20 mouse cellular contexts compared by ENCODE assay signal in genomic region chr2:78010066-78010690, GRCm38 (mm10).
DNase-seq lines count a peak whose midpoint lies in the region; TF ChIP-seq lines count a peak whose summit lies in the region.
"Had no signal": no experiment of that assay in that cellular context is flagged by ENCODE, and none has a peak within 500 bp of the region (broad histone marks: within the 10 kb centered on the region; RNA-seq: fewer than 3 reads in every experiment).

No protein-coding gene starts in this region.

- no peaks in the 10 kb centered on the region for H3K4me1 ChIP-seq in thymus, adult 2 months (replicated peaks; ENCODE audit: control insufficient read depth, insufficient read depth, low read length)
- H3K4me1 ChIP-seq: embryonic facial prominence, embryonic 10.5 days; embryonic facial prominence, embryonic 12.5 days; forebrain, embryonic 13.5 days had no signal

- H3K27ac ChIP-seq in thymus, adult 2 months (ENCODE audit: control insufficient read depth, insufficient read depth, low read length), result no peak overlapping the region
- H3K27ac ChIP-seq: embryonic facial prominence, embryonic 10.5 days; embryonic facial prominence, embryonic 12.5 days; forebrain, embryonic 13.5 days had no signal

- no peaks in the 10 kb centered on the region for H3K27me3 ChIP-seq in thymus, adult 2 months (ENCODE audit: control insufficient read depth, insufficient read depth, low read length)
- H3K27me3 ChIP-seq: CH12.LX; embryonic facial prominence, embryonic 12.5 days; forebrain, embryonic 13.5 days had no signal

- DNase-seq in 3T3-L1 (ENCODE audit: low read depth, low spot score) (peak; percentile 74), adipocyte (ENCODE audit: low spot score) (peak; percentile 79)
- DNase-seq in forelimb bud, embryonic 11.5 days (ENCODE audit: low read depth, low spot score), result peak; percentile 11
- peak; percentile 9 for DNase-seq in mesoderm, embryonic 11.5 days (ENCODE audit: low read depth, low spot score)
- DNase-seq in thymus, adult 2 months, result no peak
- no peak for DNase-seq in adrenal gland, adult 8-10 months
- no peak for DNase-seq in left cerebral cortex, adult 11 months (ENCODE audit: low spot score)
- DNase-seq: adrenal gland, adult 2 months; adrenal gland, postnatal 25 days; B cell, adult 2 months; cerebellum, adult 11-12 months; cerebellum, adult 2 months; cerebellum, adult 9-10 months; cerebellum, postnatal 10 days; cerebellum, postnatal 25 days had no signal

- TF ChIP-seq POLR2A in thymus, adult 2 months (IDR thresholded peaks at IDR 0.05; ENCODE audit: control insufficient read depth, extremely low read depth, insufficient read depth, low read length, poor library complexity), result no peak

- no peak overlapping the region for H3K4me3 ChIP-seq in thymus, adult 2 months (ENCODE audit: control insufficient read depth, insufficient read depth, low read length)
- H3K4me3 ChIP-seq: embryonic facial prominence, embryonic 10.5 days; embryonic facial prominence, embryonic 12.5 days; forebrain, embryonic 13.5 days had no signal

- H3K36me3 ChIP-seq in thymus, adult 2 months (ENCODE audit: control insufficient read depth, insufficient read depth, low read length), result no peaks in the 10 kb centered on the region
- H3K36me3 ChIP-seq: embryonic facial prominence, embryonic 10.5 days; embryonic facial prominence, embryonic 12.5 days; G1E had no signal

- 93% methylated on average over 5 of the region's 5 CpGs for WGBS in thymus, adult 2 months

- no peak for TF ChIP-seq CTCF in thymus, adult 2 months (IDR thresholded peaks at IDR 0.05; ENCODE audit: borderline replicate concordance, control insufficient read depth, extremely low read depth, insufficient read depth, low read length, poor library complexity)

Comparison
In these comparisons a context has a peak if more than half of its experiments do, and no peak if none do; other contexts are left out.
1. DNase-seq: peak in 3T3-L1 (single experiment), adipocyte (single experiment), forelimb bud, embryonic 11.5 days (single experiment) and mesoderm, embryonic 11.5 days (single experiment); none in thymus, adult 2 months (single experiment), adrenal gland, adult 8-10 months (single experiment) and left cerebral cortex, adult 11 months (single experiment).